Mouse (Mus musculus): ENCODE measurements around the gene Mettl9. TPM values are rescaled to one million over a fixed set of nuclear protein-coding genes. Genes with fewer than 3 reads are reported as not detected.

Mettl9 gene
- polyA plus RNA-seq, 1 experiment from 2014 or later = 34.9 TPM

DNA sequence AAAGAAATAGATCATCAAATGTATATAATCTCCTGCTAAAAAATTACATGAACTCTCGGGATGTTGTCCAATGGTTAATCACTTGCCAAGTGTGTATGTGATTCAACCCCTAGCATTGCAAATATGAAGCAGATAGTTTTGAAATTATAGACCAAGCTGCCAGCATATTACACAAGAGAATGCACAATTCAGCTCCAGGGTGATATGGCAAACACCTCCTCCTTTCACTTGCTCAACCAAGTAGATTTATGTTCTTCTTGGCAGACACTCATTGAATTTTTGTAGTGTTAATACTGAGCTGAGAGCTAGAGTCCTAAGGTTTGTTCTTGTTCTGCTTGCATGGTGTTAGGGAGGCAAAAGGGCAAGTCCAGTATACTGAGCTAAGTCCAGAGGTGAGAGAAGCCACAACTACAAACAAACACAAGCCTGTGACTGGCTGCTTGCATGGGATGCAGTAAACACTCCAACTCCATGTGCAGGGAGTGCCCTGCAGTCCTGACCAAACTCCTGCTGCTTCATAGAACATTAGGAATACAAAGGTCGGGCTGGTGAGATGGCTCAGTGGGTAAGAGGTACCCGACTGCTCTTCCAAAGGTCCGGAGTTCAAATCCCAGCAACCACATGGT lies 30.3 kb upstream of the Mettl9 start:
- no peaks in the 10 kb centered on the region for H3K4me1 ChIP-seq (ENCODE audit: insufficient read depth)
- ATAC-seq = peak; percentile 89
- WGBS (ENCODE audit: insufficient replicate concordance) = 64% methylated on average over 4 of the region's 4 CpGs
- H3K36me3 ChIP-seq (replicated peaks; ENCODE audit: insufficient read depth, low read length) = no peaks in the 10 kb centered on the region
- no peak overlapping the region for H3K4me3 ChIP-seq (ENCODE audit: low read depth, low read length)
- no peak overlapping the region for H3K4me2 ChIP-seq (ENCODE audit: low read depth, low read length)
- DNase-seq = no peak
- no peaks in the 10 kb centered on the region for H3K9me3 ChIP-seq (ENCODE audit: low read length)
- TF ChIP-seq CTCF (IDR thresholded peaks at IDR 0.05; ENCODE audit: low read depth) (no peak), EP300 (IDR thresholded peaks at IDR 0.05; ENCODE audit: low read depth) (no peak)
- no peak overlapping the region for H3K9ac ChIP-seq (replicated peaks)
- H3K27ac ChIP-seq (ENCODE audit: low read depth) = no peak overlapping the region
- no peaks in the 10 kb centered on the region for H3K27me3 ChIP-seq (ENCODE audit: insufficient read depth, low read length)

DNA sequence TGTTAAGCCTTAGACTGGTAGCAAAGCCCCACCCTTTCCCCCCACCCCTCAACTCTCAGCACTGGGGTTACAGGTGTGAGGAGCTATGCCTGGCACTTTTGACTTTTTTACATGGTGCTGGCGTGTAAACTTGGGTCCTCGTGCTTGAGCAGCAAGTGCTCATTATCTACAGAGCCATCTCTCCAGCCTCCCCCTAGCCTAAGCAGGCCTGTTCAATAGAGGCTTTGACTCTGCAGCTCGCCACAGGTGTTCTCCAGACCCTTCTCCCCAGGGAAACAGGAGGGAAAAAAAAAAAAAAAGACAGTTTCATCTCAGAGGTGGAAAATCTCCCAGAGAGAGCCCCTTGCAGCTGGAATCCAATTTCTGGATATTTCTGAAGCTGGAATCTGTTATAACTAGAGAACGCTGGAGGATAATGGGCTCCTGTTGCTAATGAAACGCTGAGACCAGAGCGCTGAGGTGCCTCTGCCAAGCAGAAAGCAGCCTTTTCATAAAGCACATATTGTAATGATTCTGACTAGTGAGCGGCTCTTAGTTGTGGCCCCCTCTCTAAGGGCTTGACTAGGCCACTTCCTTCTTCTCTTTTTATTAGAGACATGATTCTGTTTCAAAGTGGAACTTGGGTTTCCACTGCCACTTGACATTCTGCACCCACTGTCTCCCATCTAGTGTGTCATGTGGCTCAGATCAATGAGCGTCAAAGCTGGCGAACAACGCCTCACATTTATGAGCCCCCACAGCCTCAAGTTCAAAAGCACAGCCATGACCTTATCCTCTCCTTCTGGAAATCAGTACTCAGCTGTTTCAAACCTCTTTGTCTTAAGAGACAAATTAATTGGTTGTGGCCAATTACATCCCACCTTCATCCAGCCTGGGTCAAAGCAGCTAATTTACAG lies 22.2 kb upstream of the Mettl9 start:
- Histone ChIP-seq H3K27me3 (ENCODE audit: insufficient read depth, low read length) (no peaks in the 10 kb centered on the region), H3K4me2 (ENCODE audit: low read depth, low read length) (no peak overlapping the region), H3K4me3 (ENCODE audit: low read depth, low read length) (no peak overlapping the region), H3K36me3 (replicated peaks; ENCODE audit: insufficient read depth, low read length) (no peaks in the 10 kb centered on the region), H3K27ac (ENCODE audit: low read depth) (no peak overlapping the region), H3K9ac (replicated peaks) (no peak overlapping the region), H3K4me1 (ENCODE audit: insufficient read depth) (no peaks in the 10 kb centered on the region), H3K9me3 (ENCODE audit: low read length) (no peaks in the 10 kb centered on the region)
- TF ChIP-seq EP300 (IDR thresholded peaks at IDR 0.05; ENCODE audit: low read depth) = no peak
- no peak for TF ChIP-seq CTCF (IDR thresholded peaks at IDR 0.05; ENCODE audit: low read depth)
- no peak for ATAC-seq
- DNase-seq = no peak
- WGBS (ENCODE audit: insufficient replicate concordance) = 76% methylated on average over 10 of the region's 10 CpGs

DNA sequence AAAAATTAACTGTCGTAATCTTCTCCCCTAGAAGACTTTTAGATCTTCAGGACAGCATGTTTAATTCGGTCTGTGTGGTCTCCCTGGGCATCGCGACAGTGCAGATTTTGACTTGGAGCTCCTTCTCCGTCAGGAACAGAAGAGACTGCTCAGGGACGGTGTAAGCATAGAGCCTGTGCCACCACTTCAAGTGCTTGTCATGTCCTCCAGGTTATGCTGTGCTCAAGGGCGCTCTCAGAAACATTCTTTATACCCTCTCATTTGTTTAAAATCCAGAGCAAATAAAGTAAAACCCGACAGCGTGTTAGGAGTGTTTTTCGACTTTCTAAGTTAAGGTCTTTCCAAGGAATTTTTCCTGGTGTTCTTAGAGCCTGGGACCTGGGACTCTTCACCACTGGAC lies 19.8 kb upstream of the Mettl9 start:
- H3K27me3 ChIP-seq (ENCODE audit: insufficient read depth, low read length) = no peaks in the 10 kb centered on the region
- H3K9ac ChIP-seq (replicated peaks) = no peak overlapping the region
- no peaks in the 10 kb centered on the region for H3K36me3 ChIP-seq (replicated peaks; ENCODE audit: insufficient read depth, low read length)
- no peaks in the 10 kb centered on the region for H3K9me3 ChIP-seq (ENCODE audit: low read length)
- WGBS (ENCODE audit: insufficient replicate concordance) = 78% methylated on average over 10 of the region's 10 CpGs
- ATAC-seq (no peak), DNase-seq (no peak)
- TF ChIP-seq EP300 (IDR thresholded peaks at IDR 0.05; ENCODE audit: low read depth) = no peak
- TF ChIP-seq CTCF (IDR thresholded peaks at IDR 0.05; ENCODE audit: low read depth) = no peak
- no peak overlapping the region for H3K4me3 ChIP-seq (ENCODE audit: low read depth, low read length)
- no peak overlapping the region for H3K4me2 ChIP-seq (ENCODE audit: low read depth, low read length)
- H3K4me1 ChIP-seq (ENCODE audit: insufficient read depth) = no peaks in the 10 kb centered on the region
- H3K27ac ChIP-seq (ENCODE audit: low read depth) = no peak overlapping the region

DNA sequence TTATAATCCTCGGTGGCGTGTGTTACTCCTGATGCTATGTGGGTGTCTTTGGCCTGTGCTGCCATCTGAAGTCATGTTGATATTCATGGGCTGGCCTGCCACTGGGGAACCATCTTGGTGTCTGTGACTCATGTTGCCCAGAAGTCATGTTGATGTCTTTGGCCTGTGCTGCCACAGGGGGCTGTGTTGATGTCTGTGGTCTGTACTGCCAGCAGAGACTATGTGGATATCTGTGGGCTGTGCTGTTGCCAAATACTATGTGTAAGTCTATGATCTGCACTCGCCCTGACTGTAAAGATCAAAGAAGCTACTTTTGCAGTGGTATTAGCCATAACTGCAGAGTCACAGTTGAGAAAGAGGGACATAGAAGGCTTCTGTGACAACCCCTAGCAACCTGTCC lies 15.5 kb upstream of the Mettl9 start:
- ATAC-seq = no peak
- no peak for DNase-seq
- H3K27ac ChIP-seq (ENCODE audit: low read depth) = no peak overlapping the region
- no peaks in the 10 kb centered on the region for H3K4me1 ChIP-seq (ENCODE audit: insufficient read depth)
- H3K9ac ChIP-seq (replicated peaks) = no peak overlapping the region
- H3K9me3 ChIP-seq (ENCODE audit: low read length) = no peaks in the 10 kb centered on the region
- 69% methylated on average over 3 of the region's 3 CpGs for WGBS (ENCODE audit: insufficient replicate concordance)
- TF ChIP-seq EP300 (IDR thresholded peaks at IDR 0.05; ENCODE audit: low read depth) = no peak
- TF ChIP-seq CTCF (IDR thresholded peaks at IDR 0.05; ENCODE audit: low read depth) = no peak
- H3K27me3 ChIP-seq (ENCODE audit: insufficient read depth, low read length) = no peaks in the 10 kb centered on the region
- H3K4me2 ChIP-seq (ENCODE audit: low read depth, low read length) = no peak overlapping the region
- no peaks in the 10 kb centered on the region for H3K36me3 ChIP-seq (replicated peaks; ENCODE audit: insufficient read depth, low read length)
- H3K4me3 ChIP-seq (ENCODE audit: low read depth, low read length) = no peak overlapping the region

DNA sequence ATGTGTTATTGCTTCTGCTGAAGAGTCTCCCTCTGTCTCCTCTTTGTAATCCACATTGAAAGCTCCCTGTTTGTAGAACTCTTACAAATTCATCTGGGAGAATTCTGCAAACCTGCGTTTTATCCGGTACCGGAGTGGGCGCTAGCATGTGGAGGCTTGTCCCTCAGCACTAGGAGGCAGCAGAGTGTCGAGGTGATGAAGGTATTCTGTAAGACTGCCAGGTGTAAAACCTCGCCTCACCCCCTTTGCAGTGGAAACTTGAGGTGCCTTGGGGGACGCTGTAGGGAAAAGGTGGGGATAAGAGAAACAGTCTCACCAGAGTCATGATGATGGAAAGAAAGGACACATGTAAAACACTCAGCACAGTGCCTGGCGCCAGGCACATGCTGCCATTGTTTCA lies 14.0 kb upstream of the Mettl9 start:
- no peak for ATAC-seq
- 32% methylated on average over 8 of the region's 8 CpGs for WGBS (ENCODE audit: insufficient replicate concordance)
- no peak overlapping the region for H3K4me3 ChIP-seq (ENCODE audit: low read depth, low read length)
- H3K9me3 ChIP-seq (ENCODE audit: low read length) = no peaks in the 10 kb centered on the region
- TF ChIP-seq EP300 (IDR thresholded peaks at IDR 0.05; ENCODE audit: low read depth) (no peak), CTCF (IDR thresholded peaks at IDR 0.05; ENCODE audit: low read depth) (peak; percentile 52)
- no peaks in the 10 kb centered on the region for H3K4me1 ChIP-seq (ENCODE audit: insufficient read depth)
- no peak overlapping the region for H3K9ac ChIP-seq (replicated peaks)
- DNase-seq = no peak
- no peaks in the 10 kb centered on the region for H3K27me3 ChIP-seq (ENCODE audit: insufficient read depth, low read length)
- H3K4me2 ChIP-seq (ENCODE audit: low read depth, low read length) = no peak overlapping the region
- no peaks in the 10 kb centered on the region for H3K36me3 ChIP-seq (replicated peaks; ENCODE audit: insufficient read depth, low read length)
- H3K27ac ChIP-seq (ENCODE audit: low read depth) = no peak overlapping the region

DNA sequence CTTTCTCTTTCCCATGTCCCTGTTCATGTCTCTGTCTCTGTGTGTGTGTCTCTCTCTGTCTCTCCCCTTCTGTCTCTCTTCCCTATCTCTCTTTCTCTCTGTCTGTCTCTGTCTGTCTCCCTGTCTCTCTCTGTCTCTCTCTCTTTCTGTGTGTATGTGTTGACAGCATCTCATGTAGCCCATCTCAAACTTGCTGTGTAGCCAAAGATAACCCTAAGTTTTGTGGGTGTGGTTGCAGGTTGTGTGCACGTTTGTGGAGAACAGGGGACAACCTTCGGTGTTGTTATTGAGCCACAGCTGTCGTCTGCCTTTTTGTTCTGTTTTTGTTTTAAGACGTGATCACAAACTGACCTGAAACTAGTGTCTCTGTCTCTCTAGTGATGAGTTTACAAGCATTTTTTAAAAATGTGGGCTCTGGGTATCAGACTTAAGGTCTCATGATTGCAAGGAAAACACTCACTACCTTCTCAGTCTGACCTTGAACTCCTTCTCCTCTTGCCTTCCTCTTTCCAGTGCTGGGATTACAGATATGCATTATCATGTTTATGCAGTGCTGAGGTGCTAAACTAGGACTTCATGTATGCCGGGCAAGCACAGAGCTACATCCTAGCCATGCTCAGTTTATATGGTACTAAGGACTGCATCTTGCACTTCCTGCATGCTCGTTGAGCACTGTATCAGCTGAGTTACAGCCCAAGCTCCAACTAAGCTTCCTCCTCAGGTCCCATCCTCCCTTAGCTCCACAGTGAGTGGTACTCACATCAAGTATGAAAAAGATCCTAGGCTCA lies 8.8 kb upstream of the Mettl9 start:
- H3K27me3 ChIP-seq (ENCODE audit: insufficient read depth, low read length) = no peaks in the 10 kb centered on the region
- H3K36me3 ChIP-seq (replicated peaks; ENCODE audit: insufficient read depth, low read length) = no peaks in the 10 kb centered on the region
- H3K9ac ChIP-seq (replicated peaks) = no peak overlapping the region
- H3K4me1 ChIP-seq (ENCODE audit: insufficient read depth) = no peaks in the 10 kb centered on the region
- H3K4me2 ChIP-seq (ENCODE audit: low read depth, low read length) = 0 out of 2 replicates have a peak overlapping the region, but pooled peaks have one; percentile 4
- H3K9me3 ChIP-seq (ENCODE audit: low read length) = no peaks in the 10 kb centered on the region
- no peak for ATAC-seq
- no peak for DNase-seq
- WGBS (ENCODE audit: insufficient replicate concordance) = 56% methylated on average over 6 of the region's 6 CpGs
- no peak overlapping the region; the same call in 1 of the 2 replicates for H3K27ac ChIP-seq (ENCODE audit: low read depth)
- no peak overlapping the region for H3K4me3 ChIP-seq (ENCODE audit: low read depth, low read length)
- TF ChIP-seq CTCF (IDR thresholded peaks at IDR 0.05; ENCODE audit: low read depth) = no peak
- no peak for TF ChIP-seq EP300 (IDR thresholded peaks at IDR 0.05; ENCODE audit: low read depth)
